Mouse (Mus musculus) small intestine, adult 2 months (tissue): Measurements from ENCODE around the gene Reep1.

ENCODE experiments used
- CTCF ChIP-seq: fragments of 200-500 bp; IDR thresholded peaks from 2 replicates; pipeline ENCODE4 v1.5.1; 2012; ENCODE audit warnings: low read depth, mild to moderate bottlenecking, control low read depth, inconsistent platforms, low read length, moderate library complexity, mixed read lengths; ENCODE audit not compliant: insufficient replicate concordance, insufficient read length; ENCODE audit errors: extremely low read depth
- POLR2A ChIP-seq: fragments of 200-500 bp; IDR thresholded peaks from 2 replicates; pipeline ENCODE4 v1.6.1; 2012; ENCODE audit warnings: low read depth, mild to moderate bottlenecking, control low read depth, inconsistent platforms, low read length, moderate library complexity

DNA sequence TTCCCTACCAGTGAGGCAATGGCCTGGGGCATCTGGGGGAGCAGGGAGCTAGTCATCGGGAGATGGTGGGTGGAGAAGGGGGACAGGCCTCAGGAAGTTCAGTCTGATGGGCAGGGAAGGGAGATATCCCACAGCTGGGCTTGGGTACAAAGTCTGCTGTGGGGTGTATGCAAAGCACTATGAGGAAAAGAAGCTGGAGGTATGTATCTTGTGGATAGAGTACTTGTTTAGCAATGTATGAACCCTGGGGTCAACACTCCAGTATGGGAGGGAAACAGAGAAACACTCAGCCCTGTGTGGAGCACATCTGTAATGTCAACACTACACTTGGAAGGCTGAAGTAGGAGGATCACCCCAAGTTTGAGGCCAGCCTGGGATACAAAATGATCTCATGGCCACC is 99.4 kb downstream of the Reep1 start:
- TF ChIP-seq CTCF = no peak
- no peak for TF ChIP-seq POLR2A
